Comparison of ENCODE assay signal across 20 mouse cellular contexts in the genomic region with DNA sequence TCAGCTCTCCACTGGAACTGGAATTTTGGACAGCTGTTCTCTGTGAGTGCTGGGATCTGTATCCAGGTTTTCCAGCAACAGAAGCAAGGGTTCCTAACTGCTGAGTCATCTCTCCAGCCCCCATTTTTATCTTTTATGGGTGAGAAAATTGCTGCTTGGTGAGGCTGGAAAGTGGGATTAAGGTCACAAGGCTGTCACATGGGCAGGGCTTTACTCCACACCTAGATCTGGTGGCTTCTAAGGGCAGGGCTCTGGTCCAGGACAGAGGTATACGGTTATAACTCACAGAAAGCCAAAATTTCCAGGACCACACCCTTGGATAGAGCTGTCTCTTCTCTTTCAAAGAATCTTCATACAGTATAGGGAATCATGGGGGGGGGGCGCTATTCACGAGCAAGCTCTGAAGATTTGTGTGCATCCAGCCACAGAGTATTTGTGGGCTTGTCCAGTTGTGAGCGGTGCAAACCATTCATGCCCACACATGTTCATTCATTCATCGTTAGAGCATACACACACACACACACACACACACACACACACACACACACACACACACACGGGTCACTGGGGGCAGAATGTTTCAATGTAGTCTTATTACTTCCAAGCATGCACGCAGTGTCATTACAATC. TPM values are rescaled to one million over a fixed set of nuclear protein-coding genes. Genes with fewer than 3 reads are reported as not detected.
"Had no signal": no experiment of that assay in that cellular context is flagged by ENCODE, and none has a peak within 500 bp of the region (broad histone marks: within the 10 kb centered on the region; RNA-seq: fewer than 3 reads in every experiment).

No protein-coding gene starts in this region.

- H3K4me1 ChIP-seq: liver, embryonic 15.5 days had no signal

- H3K9ac ChIP-seq: liver, embryonic 15.5 days; neural tube, embryonic 15.5 days; stomach, embryonic 15.5 days had no signal

- H3K27ac ChIP-seq: left cerebral cortex, adult 2 months; limb, embryonic 10.5 days; liver, embryonic 15.5 days; neural tube, embryonic 15.5 days; stomach, embryonic 15.5 days had no signal

- H3K36me3 ChIP-seq: limb, embryonic 10.5 days; liver, embryonic 15.5 days; neural tube, embryonic 15.5 days; stomach, embryonic 15.5 days had no signal

- H3K9me3 ChIP-seq: limb, embryonic 10.5 days; liver, embryonic 15.5 days; neural tube, embryonic 15.5 days; stomach, embryonic 15.5 days had no signal

- H3K4me3 ChIP-seq: left cerebral cortex, adult 2 months; limb, embryonic 10.5 days; liver, embryonic 15.5 days; neural tube, embryonic 15.5 days; stomach, embryonic 15.5 days had no signal

- ATAC-seq: lung, postnatal 0 days had no signal

- H3K4me2 ChIP-seq: liver, embryonic 11.5 days; liver, embryonic 15.5 days; neural tube, embryonic 15.5 days; stomach, embryonic 15.5 days had no signal

- DNase-seq: kidney, adult 8-10 months; kidney, postnatal 25 days; lung, adult 2 months; lung, postnatal 36 days; right cerebral cortex, postnatal 4 days; spleen, adult 18-20 months; thymus, adult 2 months; thymus, postnatal 25 days had no signal

RNA-seq across cellular contexts. Expression of a gene that starts 7.5 kb away (rescaled TPM):
- total RNA-seq: layer of hippocampus, postnatal 10 days; left cerebral cortex, adult 2 months; left cerebral cortex, postnatal 14 days had no signal
- polyA plus RNA-seq: limb, embryonic 10.5 days; limb, embryonic 14.5 days; lung, adult 2 months; lung, postnatal 0 days; midbrain, postnatal 0 days; neural tube, embryonic 15.5 days; thymus, adult 2 months; urinary bladder, adult 2 months had no signal
